Mouse (Mus musculus): ENCODE data around the gene Fat3. TPM values are rescaled to one million over a fixed set of nuclear protein-coding genes. Genes with fewer than 3 reads are reported as not detected.

Gene Fat3
- polyA plus RNA-seq, 1 experiment from 2014 or later = 3.4 TPM

- Histone ChIP-seq H3K4me3 (no peak overlapping the region), H3K9ac (no peak overlapping the region), H3K27me3 (no peaks in the 10 kb centered on the region), H3K4me2 (no peak overlapping the region), H3K36me3 (no peaks in the 10 kb centered on the region), H3K27ac (no peak overlapping the region), H3K4me1 (peaks cover 8% of the 10 kb centered on the region), H3K9me3 (no peaks in the 10 kb centered on the region)
- no peak for ATAC-seq (ENCODE audit: insufficient number of reproducible peaks, insufficient read depth, low FRiP score, low TSS enrichment, low read depth)
- WGBS = 88% methylated on average over 11 of the region's 11 CpGs
Measured at GRCm38 (mm10) chr9:16029715-16030285, 471.3 kb downstream of the Fat3 start.

DNA sequence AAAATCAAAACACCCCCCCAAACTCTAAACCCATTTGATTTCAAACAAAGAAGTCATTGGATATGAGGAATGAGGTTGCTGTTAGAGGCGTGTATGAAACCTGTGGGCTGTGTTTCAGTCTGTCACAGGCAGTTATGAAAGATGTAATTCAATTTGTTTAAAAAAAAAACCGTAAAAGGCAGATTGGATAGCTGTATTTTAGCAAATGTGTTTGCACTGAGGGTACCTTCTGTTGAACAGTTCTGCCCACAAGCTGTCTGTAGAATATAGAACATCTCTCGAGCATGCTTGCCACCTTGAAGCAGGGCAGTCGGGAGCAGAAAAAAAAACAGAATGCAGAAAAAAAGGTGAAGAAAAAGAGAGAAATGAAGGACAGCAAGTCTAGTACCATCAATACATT is 472.0 kb downstream of the Fat3 start:
- no peak overlapping the region for H3K4me2 ChIP-seq
- H3K27ac ChIP-seq = no peak overlapping the region
- WGBS = 44% methylated on average over 4 of the region's 4 CpGs
- no peak overlapping the region for H3K9ac ChIP-seq
- H3K9me3 ChIP-seq = no peaks in the 10 kb centered on the region
- H3K36me3 ChIP-seq = no peaks in the 10 kb centered on the region
- H3K4me3 ChIP-seq = no peak overlapping the region
- ATAC-seq (ENCODE audit: insufficient number of reproducible peaks, insufficient read depth, low FRiP score, low TSS enrichment, low read depth) = no peak
- peaks cover 8% of the 10 kb centered on the region for H3K4me1 ChIP-seq
- no peaks in the 10 kb centered on the region for H3K27me3 ChIP-seq

GRCm38 (mm10) chr9:16028394-16028911 is 472.6 kb downstream of the Fat3 start:
- no peaks in the 10 kb centered on the region for H3K36me3 ChIP-seq
- H3K4me3 ChIP-seq = no peak overlapping the region
- H3K27ac ChIP-seq = peak overlapping the region; percentile 29; the same call in 1 of the 2 replicates
- H3K4me1 ChIP-seq = peaks cover 8% of the 10 kb centered on the region
- no peak overlapping the region for H3K9ac ChIP-seq
- no peaks in the 10 kb centered on the region for H3K27me3 ChIP-seq
- ATAC-seq (ENCODE audit: insufficient number of reproducible peaks, insufficient read depth, low FRiP score, low TSS enrichment, low read depth) = no peak
- no peaks in the 10 kb centered on the region for H3K9me3 ChIP-seq
- H3K4me2 ChIP-seq = no peak overlapping the region
- WGBS = 30% methylated on average over 4 of the region's 4 CpGs

DNA sequence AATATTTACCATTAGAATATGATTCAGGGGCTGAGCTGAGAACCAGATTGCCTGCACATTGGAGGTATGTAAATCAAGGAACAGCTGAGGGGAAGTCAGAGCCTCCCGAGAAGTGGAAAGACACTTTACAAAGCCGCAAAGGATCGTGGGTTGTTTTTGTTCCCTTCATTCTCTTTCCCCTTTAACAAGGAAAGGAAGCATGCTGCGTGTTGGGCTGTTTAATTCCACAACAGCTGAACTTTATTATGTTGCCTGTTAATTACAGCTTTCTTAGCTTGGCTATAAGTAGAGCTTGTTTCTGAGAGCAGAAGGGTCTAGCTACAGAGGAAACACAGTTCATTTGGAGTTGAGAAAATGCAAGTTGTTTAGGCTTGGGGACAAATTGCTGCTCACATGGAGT is 475.0 kb downstream of the Fat3 start:
- 51% methylated on average over 4 of the region's 4 CpGs for WGBS
- ATAC-seq (ENCODE audit: insufficient number of reproducible peaks, insufficient read depth, low FRiP score, low TSS enrichment, low read depth) = no peak
- H3K9me3 ChIP-seq = no peaks in the 10 kb centered on the region
- H3K36me3 ChIP-seq = no peaks in the 10 kb centered on the region
- H3K9ac ChIP-seq = no peak overlapping the region
- H3K27ac ChIP-seq = no peak overlapping the region
- no peak overlapping the region for H3K4me2 ChIP-seq
- no peaks in the 10 kb centered on the region for H3K27me3 ChIP-seq
- peaks cover 8% of the 10 kb centered on the region for H3K4me1 ChIP-seq
- H3K4me3 ChIP-seq = no peak overlapping the region

DNA sequence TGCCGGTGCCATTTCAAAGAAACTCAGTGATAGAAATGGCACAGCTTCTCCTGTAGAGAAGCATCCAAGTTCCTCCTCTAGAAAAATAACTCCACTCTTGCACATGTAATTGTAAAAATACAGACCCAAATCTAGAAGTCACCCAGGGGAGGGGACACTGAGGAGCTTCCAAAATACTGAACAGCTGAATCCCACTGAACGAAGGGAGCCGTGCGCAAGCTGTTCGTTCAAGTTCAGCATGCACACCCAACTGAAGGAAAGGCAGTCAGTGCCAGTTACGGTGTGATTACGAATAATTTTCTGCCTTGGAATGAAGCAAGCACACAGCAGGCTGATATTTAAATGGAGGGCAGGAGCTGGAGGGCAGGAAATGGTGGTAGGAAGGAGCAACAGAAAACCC is 476.4 kb downstream of the Fat3 start:
- ATAC-seq (ENCODE audit: insufficient number of reproducible peaks, insufficient read depth, low FRiP score, low TSS enrichment, low read depth) = no peak
- no peak overlapping the region for H3K27ac ChIP-seq
- H3K9ac ChIP-seq = no peak overlapping the region
- H3K36me3 ChIP-seq = no peaks in the 10 kb centered on the region
- no peak overlapping the region for H3K4me2 ChIP-seq
- H3K4me1 ChIP-seq = peaks cover 8% of the 10 kb centered on the region
- H3K27me3 ChIP-seq = no peaks in the 10 kb centered on the region
- 87% methylated on average over 7 of the region's 7 CpGs for WGBS
- no peaks in the 10 kb centered on the region for H3K9me3 ChIP-seq
- H3K4me3 ChIP-seq = no peak overlapping the region

GRCm38 (mm10) chr9:16014115-16014514 is 487.0 kb downstream of the Fat3 start:
- H3K27ac ChIP-seq = no peak overlapping the region
- 39% methylated on average over 2 of the region's 2 CpGs for WGBS
- no peaks in the 10 kb centered on the region for H3K4me1 ChIP-seq
- H3K4me2 ChIP-seq = no peak overlapping the region
- H3K9ac ChIP-seq = no peak overlapping the region
- peaks cover 2% of the 10 kb centered on the region; the same call in 1 of the 2 replicates for H3K9me3 ChIP-seq
- ATAC-seq (ENCODE audit: insufficient number of reproducible peaks, insufficient read depth, low FRiP score, low TSS enrichment, low read depth) = no peak
- no peaks in the 10 kb centered on the region for H3K27me3 ChIP-seq
- no peaks in the 10 kb centered on the region for H3K36me3 ChIP-seq
- H3K4me3 ChIP-seq = no peak overlapping the region

GRCm38 (mm10) chr9:16011382-16011781 is 489.7 kb downstream of the Fat3 start:
- no peak for ATAC-seq (ENCODE audit: insufficient number of reproducible peaks, insufficient read depth, low FRiP score, low TSS enrichment, low read depth)
- 92% methylated on average over 3 of the region's 3 CpGs for WGBS
- Histone ChIP-seq H3K36me3 (no peaks in the 10 kb centered on the region), H3K4me1 (no peaks in the 10 kb centered on the region), H3K9ac (no peak overlapping the region), H3K9me3 (peaks cover 4% of the 10 kb centered on the region; the same call in 1 of the 2 replicates), H3K27me3 (no peaks in the 10 kb centered on the region), H3K27ac (no peak overlapping the region), H3K4me3 (no peak overlapping the region), H3K4me2 (no peak overlapping the region)

GRCm38 (mm10) chr9:16007516-16007915 is 493.6 kb downstream of the Fat3 start:
- Histone ChIP-seq H3K9me3 (peaks cover 4% of the 10 kb centered on the region; the same call in 1 of the 2 replicates), H3K4me3 (no peak overlapping the region), H3K9ac (no peak overlapping the region), H3K27me3 (no peaks in the 10 kb centered on the region), H3K4me1 (no peaks in the 10 kb centered on the region), H3K27ac (no peak overlapping the region), H3K4me2 (no peak overlapping the region), H3K36me3 (no peaks in the 10 kb centered on the region)
- 72% methylated on average over 5 of the region's 5 CpGs for WGBS
- no peak for ATAC-seq (ENCODE audit: insufficient number of reproducible peaks, insufficient read depth, low FRiP score, low TSS enrichment, low read depth)

DNA sequence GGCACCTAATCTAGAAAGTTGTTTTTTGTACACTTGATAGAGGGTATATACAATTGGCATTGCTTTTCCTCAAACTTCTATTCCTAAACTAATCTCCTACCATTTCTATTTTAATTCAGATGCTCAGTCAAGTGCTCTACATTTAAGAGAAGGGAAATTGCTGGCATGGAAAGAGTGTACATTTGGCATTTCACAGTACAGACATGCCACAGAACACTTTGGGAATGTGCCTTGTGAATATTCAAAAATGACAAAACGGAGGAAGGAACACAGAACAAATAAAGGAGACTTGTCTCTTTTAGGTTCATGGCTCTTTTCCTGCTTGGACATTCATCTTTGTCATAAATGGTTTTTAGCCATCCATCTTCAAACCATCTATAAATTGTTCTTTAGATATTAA is 498.1 kb downstream of the Fat3 start:
- Histone ChIP-seq H3K4me3 (no peak overlapping the region), H3K36me3 (0 out of 2 replicates have a peak, but pooled peaks cover 4% of the 10 kb centered on the region), H3K9me3 (no peaks in the 10 kb centered on the region), H3K4me1 (no peaks in the 10 kb centered on the region), H3K27me3 (no peaks in the 10 kb centered on the region), H3K4me2 (no peak overlapping the region), H3K9ac (no peak overlapping the region), H3K27ac (no peak overlapping the region)
- no peak for ATAC-seq (ENCODE audit: insufficient number of reproducible peaks, insufficient read depth, low FRiP score, low TSS enrichment, low read depth)
- WGBS = 90% methylated on average over 1 of the region's 1 CpGs

DNA sequence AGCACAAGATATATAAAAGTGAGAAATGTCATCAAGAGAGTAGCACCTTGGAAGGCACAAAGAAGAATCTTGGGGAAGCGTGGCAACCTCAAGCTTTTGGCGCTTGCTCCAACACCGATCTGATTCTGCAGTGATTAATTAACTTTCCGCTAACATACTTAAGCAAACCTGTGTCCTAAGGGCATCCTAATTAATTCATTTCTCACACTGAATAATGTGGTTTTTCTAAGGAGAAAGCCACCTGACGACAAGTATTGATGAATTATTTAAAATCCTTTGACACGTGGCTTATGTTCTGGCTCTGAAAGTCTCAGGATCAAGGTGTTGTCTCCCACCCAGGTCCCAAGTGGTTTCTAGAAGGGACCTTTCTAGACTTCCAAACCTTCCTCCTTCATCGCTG is 506.3 kb downstream of the Fat3 start:
- H3K27me3 ChIP-seq = no peaks in the 10 kb centered on the region
- H3K4me2 ChIP-seq = no peak overlapping the region
- H3K4me3 ChIP-seq = no peak overlapping the region
- no peak for ATAC-seq (ENCODE audit: insufficient number of reproducible peaks, insufficient read depth, low FRiP score, low TSS enrichment, low read depth)
- no peak overlapping the region for H3K27ac ChIP-seq
- no peak overlapping the region for H3K9ac ChIP-seq
- 0 out of 2 replicates have a peak, but pooled peaks cover 4% of the 10 kb centered on the region for H3K36me3 ChIP-seq
- H3K9me3 ChIP-seq = no peaks in the 10 kb centered on the region
- no peaks in the 10 kb centered on the region for H3K4me1 ChIP-seq
- WGBS = 86% methylated on average over 7 of the region's 7 CpGs

DNA sequence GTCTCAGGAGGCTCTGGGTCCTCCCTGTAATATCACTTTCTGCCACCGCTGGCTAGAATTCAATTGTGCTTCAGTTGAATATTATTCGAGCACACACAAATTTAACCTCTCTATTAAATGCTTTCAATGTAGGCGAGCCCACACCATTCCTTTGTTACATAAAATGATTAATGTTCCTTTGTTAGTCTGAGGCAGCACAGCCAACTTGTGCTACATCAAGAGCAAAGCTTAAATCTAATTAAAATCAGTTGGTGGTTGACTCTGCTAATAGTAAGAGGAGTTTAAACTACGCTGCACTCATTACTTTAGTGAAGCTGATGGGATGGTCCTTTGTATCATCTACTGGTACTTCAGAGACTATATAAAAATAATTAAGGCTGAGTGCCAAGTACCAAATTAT is 506.9 kb downstream of the Fat3 start:
- H3K9ac ChIP-seq = no peak overlapping the region
- H3K4me3 ChIP-seq = no peak overlapping the region
- no peak for ATAC-seq (ENCODE audit: insufficient number of reproducible peaks, insufficient read depth, low FRiP score, low TSS enrichment, low read depth)
- H3K9me3 ChIP-seq = no peaks in the 10 kb centered on the region
- H3K4me2 ChIP-seq = no peak overlapping the region
- no peaks in the 10 kb centered on the region for H3K27me3 ChIP-seq
- H3K27ac ChIP-seq = no peak overlapping the region
- no peaks in the 10 kb centered on the region for H3K4me1 ChIP-seq
- 0 out of 2 replicates have a peak, but pooled peaks cover 3% of the 10 kb centered on the region for H3K36me3 ChIP-seq
- 78% methylated on average over 4 of the region's 4 CpGs for WGBS

DNA sequence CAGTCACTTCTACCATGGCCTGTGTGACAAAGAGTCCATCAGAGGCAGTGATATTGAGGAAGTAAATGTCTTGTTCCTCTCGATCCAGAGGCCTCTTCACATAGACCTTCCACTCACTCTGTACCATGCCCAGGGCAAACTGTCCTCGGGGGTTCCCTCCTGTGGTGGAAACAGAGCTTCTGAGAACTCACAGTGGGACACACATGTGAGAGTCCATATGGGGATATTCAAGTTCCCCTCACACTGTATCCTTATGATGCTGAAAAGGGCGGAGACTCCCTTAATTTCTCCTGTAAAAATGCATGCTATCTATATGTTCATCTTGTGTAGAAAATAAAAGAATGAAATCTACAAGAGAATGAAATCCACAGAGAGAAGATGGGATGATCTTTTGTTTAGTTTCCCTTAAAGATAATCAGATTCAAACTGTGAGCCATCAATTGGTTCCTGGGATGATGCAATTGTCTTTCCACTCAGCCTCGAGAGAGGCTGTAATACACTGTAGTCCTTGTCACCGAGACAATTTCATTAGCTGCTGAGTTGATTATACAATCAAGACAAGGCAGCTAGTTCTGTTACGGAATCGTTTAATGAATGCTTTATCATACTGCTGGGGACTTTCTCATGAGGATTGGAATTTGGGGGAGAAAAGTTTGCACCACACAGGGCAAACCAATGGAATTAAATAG is 508.8 kb downstream of the Fat3 start:
- H3K4me1 ChIP-seq = no peaks in the 10 kb centered on the region
- no peak overlapping the region for H3K4me2 ChIP-seq
- H3K27me3 ChIP-seq = no peaks in the 10 kb centered on the region
- H3K36me3 ChIP-seq = no peaks in the 10 kb centered on the region
- no peak overlapping the region for H3K27ac ChIP-seq
- no peak for ATAC-seq (ENCODE audit: insufficient number of reproducible peaks, insufficient read depth, low FRiP score, low TSS enrichment, low read depth)
- no peak overlapping the region for H3K4me3 ChIP-seq
- WGBS = 67% methylated on average over 7 of the region's 7 CpGs
- H3K9ac ChIP-seq = no peak overlapping the region
- H3K9me3 ChIP-seq = no peaks in the 10 kb centered on the region
